Mouse (Mus musculus): Measurements from ENCODE around the gene Pcbp3. TPM values are rescaled to one million over a fixed set of nuclear protein-coding genes. Genes with fewer than 3 reads are reported as not detected.

The Pcbp3 gene
- polyA plus RNA-seq, 1 experiment from 2014 or later: 19.7 TPM

DNA sequence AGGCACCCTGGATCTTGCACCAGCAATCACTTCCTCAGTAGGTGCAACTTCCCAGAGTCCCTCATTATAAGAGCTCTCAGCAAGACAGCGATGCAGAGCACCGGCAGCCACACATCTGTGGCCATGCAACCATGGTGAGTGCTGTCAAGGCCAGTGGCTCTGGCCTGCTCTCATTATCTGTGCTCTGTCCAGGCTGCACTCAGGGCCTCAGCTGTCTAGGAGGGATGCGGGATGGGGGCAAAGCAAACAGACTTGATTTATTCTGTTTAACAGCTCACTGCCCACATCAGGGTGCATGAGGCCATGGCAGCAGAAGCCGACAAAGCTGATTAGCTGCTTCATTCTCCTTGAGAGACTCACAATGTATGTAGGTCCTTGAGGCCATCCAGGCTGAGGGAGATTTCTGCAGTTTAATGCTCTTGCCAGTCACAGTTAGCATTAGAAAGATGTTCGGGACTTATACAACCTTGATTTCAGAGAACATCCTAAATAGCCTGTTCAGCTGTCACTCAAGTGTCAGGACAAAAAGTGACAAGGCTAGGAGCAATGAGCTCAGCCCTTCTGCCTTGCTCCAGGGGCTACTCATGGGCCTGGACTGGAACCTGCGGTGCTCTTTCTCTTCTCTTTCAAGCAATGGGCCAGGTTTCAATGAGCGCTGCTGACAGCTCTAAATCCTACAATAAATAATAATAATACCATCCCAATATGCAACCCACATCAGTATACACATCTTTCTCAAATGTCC lies 151.6 kb downstream of the Pcbp3 start:
- 42% methylated on average over 7 of the region's 7 CpGs for WGBS
- H3K4me2 ChIP-seq (replicated peaks; ENCODE audit: low read depth, low read length): no peak overlapping the region
- no peak overlapping the region for H3K9ac ChIP-seq (ENCODE audit: low read depth, low read length)
- ATAC-seq (ENCODE audit: low FRiP score, low TSS enrichment): peak; percentile 83
- H3K36me3 ChIP-seq (ENCODE audit: control insufficient read depth, insufficient read depth, low read length): no peaks in the 10 kb centered on the region
- H3K4me3 ChIP-seq (ENCODE audit: low read length): no peak overlapping the region
- H3K27me3 ChIP-seq (ENCODE audit: control insufficient read depth, insufficient read depth, low read length): no peaks in the 10 kb centered on the region
- no peak overlapping the region for H3K27ac ChIP-seq (ENCODE audit: low read depth, low read length)
- H3K9me3 ChIP-seq (ENCODE audit: control insufficient read depth, low read length): no peaks in the 10 kb centered on the region
- H3K4me1 ChIP-seq (ENCODE audit: control insufficient read depth, insufficient read depth, low read length): peaks cover 20% of the 10 kb centered on the region

- WGBS: 81% methylated on average over 11 of the region's 11 CpGs
- no peaks in the 10 kb centered on the region for H3K36me3 ChIP-seq (ENCODE audit: control insufficient read depth, insufficient read depth, low read length)
- no peak overlapping the region for H3K27ac ChIP-seq (ENCODE audit: low read depth, low read length)
- ATAC-seq (ENCODE audit: low FRiP score, low TSS enrichment): no peak
- no peaks in the 10 kb centered on the region for H3K9me3 ChIP-seq (ENCODE audit: control insufficient read depth, low read length)
- peaks cover 20% of the 10 kb centered on the region for H3K4me1 ChIP-seq (ENCODE audit: control insufficient read depth, insufficient read depth, low read length)
- no peaks in the 10 kb centered on the region for H3K27me3 ChIP-seq (ENCODE audit: control insufficient read depth, insufficient read depth, low read length)
- no peak overlapping the region for H3K9ac ChIP-seq (ENCODE audit: low read depth, low read length)
- no peak overlapping the region for H3K4me2 ChIP-seq (replicated peaks; ENCODE audit: low read depth, low read length)
- H3K4me3 ChIP-seq (ENCODE audit: low read length): no peak overlapping the region
Observed at GRCm38 (mm10) chr10:76809439-76809838, 152.2 kb downstream of the Pcbp3 start.

GRCm38 (mm10) chr10:76808446-76809400 lies 153.0 kb downstream of the Pcbp3 start:
- no peak overlapping the region for H3K9ac ChIP-seq (ENCODE audit: low read depth, low read length)
- H3K4me1 ChIP-seq (ENCODE audit: control insufficient read depth, insufficient read depth, low read length): peaks cover 20% of the 10 kb centered on the region
- no peak overlapping the region for H3K4me2 ChIP-seq (replicated peaks; ENCODE audit: low read depth, low read length)
- no peak overlapping the region for H3K27ac ChIP-seq (ENCODE audit: low read depth, low read length)
- no peaks in the 10 kb centered on the region for H3K27me3 ChIP-seq (ENCODE audit: control insufficient read depth, insufficient read depth, low read length)
- WGBS: 76% methylated on average over 10 of the region's 10 CpGs
- H3K4me3 ChIP-seq (ENCODE audit: low read length): no peak overlapping the region
- no peak for ATAC-seq (ENCODE audit: low FRiP score, low TSS enrichment)
- H3K36me3 ChIP-seq (ENCODE audit: control insufficient read depth, insufficient read depth, low read length): no peaks in the 10 kb centered on the region
- no peaks in the 10 kb centered on the region for H3K9me3 ChIP-seq (ENCODE audit: control insufficient read depth, low read length)

GRCm38 (mm10) chr10:76802500-76802885 lies 159.2 kb downstream of the Pcbp3 start:
- Histone ChIP-seq H3K9me3 (ENCODE audit: control insufficient read depth, low read length) (no peaks in the 10 kb centered on the region), H3K4me3 (ENCODE audit: low read length) (no peak overlapping the region), H3K27ac (ENCODE audit: low read depth, low read length) (no peak overlapping the region), H3K4me1 (ENCODE audit: control insufficient read depth, insufficient read depth, low read length) (peaks cover 5% of the 10 kb centered on the region), H3K4me2 (replicated peaks; ENCODE audit: low read depth, low read length) (no peak overlapping the region), H3K36me3 (ENCODE audit: control insufficient read depth, insufficient read depth, low read length) (peaks cover 2% of the 10 kb centered on the region; the same call in 1 of the 2 replicates), H3K27me3 (ENCODE audit: control insufficient read depth, insufficient read depth, low read length) (no peaks in the 10 kb centered on the region), H3K9ac (ENCODE audit: low read depth, low read length) (no peak overlapping the region)
- WGBS: 92% methylated on average over 4 of the region's 4 CpGs
- no peak for ATAC-seq (ENCODE audit: low FRiP score, low TSS enrichment)

DNA sequence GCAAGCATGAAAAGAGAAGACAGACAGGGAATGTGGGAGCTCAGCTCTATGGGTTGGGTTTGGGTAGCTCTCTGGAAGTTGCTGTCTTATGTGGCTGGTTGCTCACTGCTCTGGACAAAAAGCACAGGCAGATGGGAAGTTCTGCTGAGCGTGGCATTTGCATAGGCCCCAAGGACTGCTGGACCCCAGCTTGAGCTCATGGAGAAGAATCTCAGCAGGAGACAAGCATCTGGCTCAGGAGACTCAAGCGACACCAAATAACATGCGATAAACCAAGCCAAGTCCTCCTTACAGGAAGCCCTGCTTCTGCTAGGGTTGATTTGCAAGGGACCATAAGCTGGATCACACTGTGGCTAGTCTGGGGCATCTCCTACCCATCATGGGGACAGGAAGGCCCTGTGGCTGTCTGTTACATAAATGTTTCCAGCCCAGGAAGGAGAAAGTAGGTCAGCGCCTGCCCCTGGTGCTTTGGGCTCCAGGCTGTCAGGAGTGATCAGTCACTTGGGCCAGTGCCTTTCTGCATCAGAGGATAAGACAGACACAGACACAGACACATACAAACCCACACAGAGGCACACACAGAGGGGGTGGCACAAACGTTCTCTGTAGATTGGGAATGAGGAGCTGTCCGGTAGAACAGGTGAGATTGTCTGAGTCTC lies 159.7 kb downstream of the Pcbp3 start:
- ATAC-seq (ENCODE audit: low FRiP score, low TSS enrichment): no peak
- H3K36me3 ChIP-seq (ENCODE audit: control insufficient read depth, insufficient read depth, low read length): peaks cover 4% of the 10 kb centered on the region; the same call in 1 of the 2 replicates
- H3K4me3 ChIP-seq (ENCODE audit: low read length): no peak overlapping the region
- 82% methylated on average over 6 of the region's 6 CpGs for WGBS
- H3K4me1 ChIP-seq (ENCODE audit: control insufficient read depth, insufficient read depth, low read length): peaks cover 1% of the 10 kb centered on the region
- no peaks in the 10 kb centered on the region for H3K27me3 ChIP-seq (ENCODE audit: control insufficient read depth, insufficient read depth, low read length)
- H3K9me3 ChIP-seq (ENCODE audit: control insufficient read depth, low read length): no peaks in the 10 kb centered on the region
- H3K4me2 ChIP-seq (replicated peaks; ENCODE audit: low read depth, low read length): no peak overlapping the region
- no peak overlapping the region for H3K9ac ChIP-seq (ENCODE audit: low read depth, low read length)
- no peak overlapping the region for H3K27ac ChIP-seq (ENCODE audit: low read depth, low read length)

GRCm38 (mm10) chr10:76801237-76801641 lies 160.4 kb downstream of the Pcbp3 start:
- no peaks in the 10 kb centered on the region for H3K27me3 ChIP-seq (ENCODE audit: control insufficient read depth, insufficient read depth, low read length)
- H3K4me2 ChIP-seq (replicated peaks; ENCODE audit: low read depth, low read length): no peak overlapping the region
- no peak for ATAC-seq (ENCODE audit: low FRiP score, low TSS enrichment)
- no peak overlapping the region for H3K4me3 ChIP-seq (ENCODE audit: low read length)
- H3K27ac ChIP-seq (ENCODE audit: low read depth, low read length): no peak overlapping the region
- peaks cover 2% of the 10 kb centered on the region; the same call in 1 of the 2 replicates for H3K4me1 ChIP-seq (ENCODE audit: control insufficient read depth, insufficient read depth, low read length)
- no peaks in the 10 kb centered on the region for H3K9me3 ChIP-seq (ENCODE audit: control insufficient read depth, low read length)
- H3K9ac ChIP-seq (ENCODE audit: low read depth, low read length): no peak overlapping the region
- WGBS: 78% methylated on average over 5 of the region's 5 CpGs
- peaks cover 4% of the 10 kb centered on the region; the same call in 1 of the 2 replicates for H3K36me3 ChIP-seq (ENCODE audit: control insufficient read depth, insufficient read depth, low read length)

DNA sequence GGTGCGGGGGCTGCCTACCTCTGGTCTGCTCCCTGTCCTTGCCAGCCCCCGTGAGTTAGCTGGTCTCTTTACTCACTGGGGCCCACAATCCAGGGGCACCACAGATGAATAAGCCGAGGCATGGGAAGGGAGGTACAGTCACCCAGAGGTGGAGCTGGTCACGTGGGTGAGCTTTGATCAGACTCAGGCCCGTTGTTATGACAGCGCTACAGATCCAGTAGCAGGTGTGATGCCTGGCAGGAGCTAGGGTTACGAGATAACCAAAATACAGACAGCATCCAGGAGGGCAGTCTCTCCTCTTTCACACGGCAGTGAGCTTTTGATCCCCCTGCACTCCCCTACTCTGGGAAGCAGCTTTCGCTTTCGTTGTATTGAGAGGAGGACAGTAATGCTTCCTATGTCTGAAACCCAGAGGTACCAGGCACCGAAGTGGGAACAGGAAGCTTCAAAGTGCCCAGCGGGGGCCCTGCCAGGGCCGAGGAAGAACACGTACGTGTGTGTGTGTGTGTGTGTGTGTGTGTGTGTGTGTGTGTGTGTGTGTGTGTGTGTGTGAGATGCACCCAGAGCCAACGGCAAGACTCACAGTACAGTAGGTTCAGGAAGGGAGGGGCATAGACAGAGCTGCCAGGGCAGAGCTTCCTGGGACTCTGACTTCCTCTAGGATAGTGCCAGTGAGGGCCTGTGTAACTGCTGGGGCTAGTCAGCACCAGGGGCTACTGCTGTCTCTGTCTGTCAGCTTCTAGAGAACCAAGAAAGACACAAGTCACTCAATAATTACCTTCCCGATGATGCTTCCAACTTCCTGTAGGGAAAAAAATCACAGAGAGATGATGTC lies 162.7 kb downstream of the Pcbp3 start:
- peaks cover 9% of the 10 kb centered on the region; the same call in 1 of the 2 replicates for H3K4me1 ChIP-seq (ENCODE audit: control insufficient read depth, insufficient read depth, low read length)

GRCm38 (mm10) chr10:76794102-76794501 lies 167.6 kb downstream of the Pcbp3 start:
- H3K4me3 ChIP-seq (ENCODE audit: low read length): no peak overlapping the region
- no peak overlapping the region for H3K4me2 ChIP-seq (replicated peaks; ENCODE audit: low read depth, low read length)
- no peak overlapping the region for H3K27ac ChIP-seq (ENCODE audit: low read depth, low read length)
- H3K9ac ChIP-seq (ENCODE audit: low read depth, low read length): no peak overlapping the region
- peaks cover 12% of the 10 kb centered on the region; the same call in 1 of the 2 replicates for H3K4me1 ChIP-seq (ENCODE audit: control insufficient read depth, insufficient read depth, low read length)
- no peaks in the 10 kb centered on the region for H3K9me3 ChIP-seq (ENCODE audit: control insufficient read depth, low read length)
- ATAC-seq (ENCODE audit: low FRiP score, low TSS enrichment): no peak
- peaks cover 4% of the 10 kb centered on the region; the same call in 1 of the 2 replicates for H3K36me3 ChIP-seq (ENCODE audit: control insufficient read depth, insufficient read depth, low read length)
- no peaks in the 10 kb centered on the region for H3K27me3 ChIP-seq (ENCODE audit: control insufficient read depth, insufficient read depth, low read length)
- 92% methylated on average over 3 of the region's 3 CpGs for WGBS

More for the DNA sequence above, 162.7 kb downstream of the Pcbp3 start:
- peaks cover 4% of the 10 kb centered on the region; the same call in 1 of the 2 replicates for H3K36me3 ChIP-seq (ENCODE audit: control insufficient read depth, insufficient read depth, low read length)
- H3K4me3 ChIP-seq (ENCODE audit: low read length): no peak overlapping the region
- no peak overlapping the region for H3K4me2 ChIP-seq (replicated peaks; ENCODE audit: low read depth, low read length)
- H3K27me3 ChIP-seq (ENCODE audit: control insufficient read depth, insufficient read depth, low read length): no peaks in the 10 kb centered on the region
- no peak overlapping the region for H3K9ac ChIP-seq (ENCODE audit: low read depth, low read length)
- no peak overlapping the region for H3K27ac ChIP-seq (ENCODE audit: low read depth, low read length)
- H3K9me3 ChIP-seq (ENCODE audit: control insufficient read depth, low read length): no peaks in the 10 kb centered on the region
- 70% methylated on average over 17 of the region's 17 CpGs for WGBS
- no peak; the same call in 1 of the 2 replicates for ATAC-seq (ENCODE audit: low FRiP score, low TSS enrichment)

Measured in kidney, embryonic 14.5 days (tissue).